Mouse (Mus musculus) liver, embryonic 11.5 days (tissue): Measurements from ENCODE around the gene Abl1. TPM values are rescaled to one million over a fixed set of nuclear protein-coding genes. Genes with fewer than 3 reads are reported as not detected.

Source experiments
- ATAC-seq: fragments of 200-750 bp; cut with Nextera tagmentation; replicated peaks from 2 replicates; pipeline ENCODE4 v1.8.0; 2017; ENCODE audit warnings: moderate number of reproducible peaks, mild to moderate bottlenecking, moderate TSS enrichment, moderate library complexity; ENCODE audit not compliant: low FRiP score
- DNase-seq: peaks from one replicate; pipeline ENCODE4 v3.0.0-alpha.2; 2017; ENCODE audit warnings: low spot score
- H3K27ac ChIP-seq: fragments of 300-500 bp; sonication (generic); 2 replicates; pipeline ENCODE4 v1.5.1; 2014; ENCODE audit warnings: mild to moderate bottlenecking, low read depth, low read length, control low read depth
- H3K27me3 ChIP-seq: fragments of 300-500 bp; sonication (generic); replicated peaks from 2 replicates; pipeline ENCODE4 v1.6.1; 2014; ENCODE audit warnings: low read length, mixed read lengths; ENCODE audit not compliant: control insufficient read depth, insufficient read depth
- H3K36me3 ChIP-seq: fragments of 300-500 bp; sonication (generic); 2 replicates; pipeline ENCODE4 v1.6.1; 2014; ENCODE audit warnings: mild to moderate bottlenecking, low read length, moderate library complexity, mixed read lengths; ENCODE audit not compliant: control insufficient read depth, insufficient read depth
- H3K4me1 ChIP-seq: fragments of 300-500 bp; sonication (generic); replicated peaks from 2 replicates; pipeline ENCODE4 v1.6.1; 2014; ENCODE audit warnings: low read length, mixed read lengths; ENCODE audit not compliant: control insufficient read depth, insufficient read depth
- H3K4me2 ChIP-seq: fragments of 300-500 bp; sonication (generic); 2 replicates; pipeline ENCODE4 v1.6.1; 2014; ENCODE audit warnings: mild to moderate bottlenecking, control low read depth, moderate library complexity
- H3K4me3 ChIP-seq: fragments of 300-500 bp; sonication (generic); 2 replicates; pipeline ENCODE4 v1.5.1; 2014; ENCODE audit warnings: low read depth, low read length, control low read depth
- H3K9ac ChIP-seq: fragments of 300-500 bp; sonication (generic); 2 replicates; pipeline ENCODE4 v1.6.1; 2014; ENCODE audit warnings: low read depth, low read length, control low read depth
- H3K9me3 ChIP-seq: fragments of 300-500 bp; sonication (generic); 2 replicates; pipeline ENCODE4 v1.6.1; 2016; ENCODE audit warnings: low read length, inconsistent platforms, mixed read lengths; ENCODE audit not compliant: control insufficient read depth
- WGBS: fragments of 180-500 bp; shearing (Covaris S2); extraction: QIAGEN DNeasy Blood & Tissue Kit; methylation state at CpG from one replicate; pipeline ENCODE4 v1.1.7; 2014; 5-methylcytosine and 5-hydroxymethylcytosine counted together
- polyA plus RNA-seq: library from polyadenylated mRNA; unstranded; fragments of >200 nt; fragmentation: Nextera tagmentation; extraction: Ambion mirVana; gene quantifications from 2 replicates; pipeline ENCODE4 v1.2.1, GENCODE M21; 2014

Abl1 gene
- polyA plus RNA-seq, 1 experiment from 2014 or later: 28.9 TPM

DNA sequence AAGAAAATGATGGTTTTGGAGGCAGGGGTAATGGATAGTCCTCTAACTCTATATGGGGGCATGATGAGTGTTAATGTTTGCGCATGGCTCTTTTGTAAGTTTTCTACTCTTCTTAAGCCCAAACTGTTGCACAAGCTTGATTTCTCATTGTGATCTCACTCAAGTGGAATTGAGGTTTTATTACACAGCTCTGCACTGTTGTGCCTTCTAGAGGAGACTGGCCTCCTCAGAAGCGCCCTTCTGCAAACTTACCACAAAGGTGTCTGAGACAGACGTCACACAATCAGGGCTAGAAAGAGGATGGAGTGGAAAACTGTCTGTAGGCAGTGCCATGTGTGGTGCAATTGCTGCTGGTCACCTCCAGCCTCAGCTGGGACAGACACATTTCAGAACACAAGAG, 88.3 kb downstream of the Abl1 start:
- H3K9ac ChIP-seq: no peak overlapping the region
- ATAC-seq: no peak
- DNase-seq: no peak
- H3K27ac ChIP-seq: no peak overlapping the region
- peaks cover 24% of the 10 kb centered on the region for H3K36me3 ChIP-seq
- no peaks in the 10 kb centered on the region for H3K9me3 ChIP-seq
- H3K4me3 ChIP-seq: no peak overlapping the region
- no peak overlapping the region for H3K4me2 ChIP-seq
- H3K27me3 ChIP-seq: no peaks in the 10 kb centered on the region
- peaks cover 3% of the 10 kb centered on the region; the same call in 1 of the 2 replicates for H3K4me1 ChIP-seq
- 94% methylated on average over 3 of the region's 3 CpGs for WGBS

DNA sequence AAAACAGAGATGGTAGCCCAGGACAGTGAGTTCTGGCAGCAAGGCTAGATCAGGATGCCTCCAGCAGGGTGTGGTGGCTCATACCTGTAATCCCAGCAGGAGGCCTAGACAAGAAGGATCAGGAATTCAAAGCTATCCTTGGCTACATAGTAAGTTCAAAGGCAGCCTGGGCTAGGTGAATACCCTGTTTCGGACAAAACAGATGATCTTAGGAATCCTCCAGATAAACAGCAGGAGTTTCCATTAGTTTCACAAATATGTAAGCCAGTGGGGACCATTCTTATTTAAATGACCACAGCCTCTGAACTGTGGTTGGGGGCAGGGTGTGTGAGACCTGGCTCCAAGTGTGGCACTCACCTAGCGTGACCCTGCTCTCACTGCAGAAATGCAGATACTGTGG, 91.1 kb downstream of the Abl1 start:
- DNase-seq: no peak
- peaks cover 39% of the 10 kb centered on the region for H3K36me3 ChIP-seq
- 92% methylated on average over 2 of the region's 2 CpGs for WGBS

DNA sequence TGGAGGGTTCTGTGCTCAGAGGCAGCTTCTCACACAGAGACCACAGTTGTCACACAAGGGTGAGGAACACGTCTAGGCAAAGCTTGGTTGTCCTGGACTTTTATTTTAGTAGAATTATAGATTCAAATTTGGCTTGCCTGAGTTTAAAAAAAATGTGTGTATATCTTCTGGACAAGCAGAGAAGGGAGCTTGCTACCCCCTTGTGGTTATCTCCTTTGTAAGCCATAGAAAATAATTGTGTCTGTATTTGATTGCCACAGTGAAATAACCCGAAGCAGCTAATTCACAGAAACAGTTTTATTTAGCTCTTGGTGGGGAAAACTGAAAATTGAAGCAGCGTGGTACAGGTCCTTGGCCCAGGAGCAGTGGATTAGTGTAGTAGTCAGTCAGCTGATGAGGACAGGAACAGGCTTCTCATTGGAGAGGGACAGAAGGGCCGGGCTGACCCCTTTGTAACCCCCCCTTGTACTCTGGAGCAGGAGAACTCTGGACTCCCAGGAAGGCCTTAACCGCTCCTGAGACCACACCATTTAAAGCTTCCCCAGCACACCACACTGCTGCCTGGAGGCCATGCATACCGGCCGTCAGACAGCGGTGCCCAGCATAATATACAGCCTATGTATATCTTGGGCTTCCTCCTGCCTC, 94.9 kb downstream of the Abl1 start:
- WGBS: 77% methylated on average over 8 of the region's 8 CpGs
- ATAC-seq (no peak), DNase-seq (no peak)

More for the DNA sequence above, 91.1 kb downstream of the Abl1 start:
- no peaks in the 10 kb centered on the region for H3K4me1 ChIP-seq
- H3K9ac ChIP-seq: no peak overlapping the region
- H3K4me2 ChIP-seq: no peak overlapping the region
- H3K27ac ChIP-seq: no peak overlapping the region
- H3K27me3 ChIP-seq: no peaks in the 10 kb centered on the region
- no peak for ATAC-seq
- H3K4me3 ChIP-seq: no peak overlapping the region
- H3K9me3 ChIP-seq: no peaks in the 10 kb centered on the region

DNA sequence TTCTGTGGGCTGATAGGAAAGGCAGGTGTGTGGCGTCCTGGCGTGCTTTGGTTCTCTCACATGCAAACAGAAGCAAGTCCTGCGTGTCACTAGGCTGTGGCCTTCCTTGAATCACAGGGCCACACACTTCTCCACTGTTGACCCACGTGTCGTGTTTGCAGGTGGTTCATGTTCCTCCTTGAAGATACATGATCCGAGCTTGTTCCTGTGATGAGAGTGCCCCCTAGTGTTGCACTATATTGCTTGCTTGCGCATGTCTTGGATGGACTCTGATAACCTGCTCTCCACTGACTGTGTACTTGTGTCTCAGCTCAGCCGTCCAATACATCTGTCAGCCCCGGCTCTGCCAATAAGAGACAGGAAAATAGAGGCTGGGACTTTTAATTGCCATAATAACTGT, 96.9 kb downstream of the Abl1 start:
- H3K27ac ChIP-seq: no peak overlapping the region
- ATAC-seq: peak; percentile 51; the same call in 1 of the 2 replicates
- H3K4me1 ChIP-seq: no peaks in the 10 kb centered on the region
- 49% methylated on average over 9 of the region's 9 CpGs for WGBS
- H3K4me2 ChIP-seq: no peak overlapping the region
- H3K9ac ChIP-seq: no peak overlapping the region
- peaks cover 44% of the 10 kb centered on the region for H3K36me3 ChIP-seq
- H3K9me3 ChIP-seq: no peaks in the 10 kb centered on the region
- H3K4me3 ChIP-seq: no peak overlapping the region
- peak; percentile 63 for DNase-seq
- no peaks in the 10 kb centered on the region for H3K27me3 ChIP-seq

More for the DNA sequence above, 94.9 kb downstream of the Abl1 start:
- Histone ChIP-seq H3K9me3 (no peaks in the 10 kb centered on the region), H3K4me3 (no peak overlapping the region), H3K27me3 (no peaks in the 10 kb centered on the region), H3K9ac (no peak overlapping the region), H3K36me3 (peaks cover 52% of the 10 kb centered on the region), H3K4me1 (no peaks in the 10 kb centered on the region), H3K4me2 (no peak overlapping the region), H3K27ac (no peak overlapping the region)

DNA sequence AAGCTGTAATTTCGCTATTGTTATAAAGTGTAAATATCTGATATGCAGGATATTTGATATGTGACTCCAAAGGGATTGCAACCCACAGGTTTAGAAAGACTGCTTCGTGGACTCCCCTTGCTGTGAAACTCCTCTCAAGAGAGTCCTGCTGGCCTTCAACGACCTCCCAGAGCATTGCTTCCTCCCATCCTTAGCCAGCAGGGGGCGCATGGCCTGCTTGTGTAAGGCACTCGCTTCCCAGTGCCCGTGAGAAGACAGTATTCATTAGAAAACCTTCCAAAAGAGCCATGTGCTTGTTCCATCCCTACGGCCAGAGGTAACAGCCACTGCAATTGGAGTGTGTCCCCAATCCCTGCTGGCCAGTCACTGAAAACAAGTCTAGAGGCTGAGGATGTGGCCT, 98.9 kb downstream of the Abl1 start:
- no peak overlapping the region for H3K4me3 ChIP-seq
- peaks cover 45% of the 10 kb centered on the region for H3K36me3 ChIP-seq
- no peak overlapping the region for H3K9ac ChIP-seq
- H3K27ac ChIP-seq: no peak overlapping the region
- 32% methylated on average over 7 of the region's 7 CpGs for WGBS
- DNase-seq (peak; percentile 66), ATAC-seq (no peak)
- no peaks in the 10 kb centered on the region for H3K27me3 ChIP-seq
- no peak overlapping the region for H3K4me2 ChIP-seq
- no peaks in the 10 kb centered on the region for H3K4me1 ChIP-seq
- no peaks in the 10 kb centered on the region for H3K9me3 ChIP-seq

DNA sequence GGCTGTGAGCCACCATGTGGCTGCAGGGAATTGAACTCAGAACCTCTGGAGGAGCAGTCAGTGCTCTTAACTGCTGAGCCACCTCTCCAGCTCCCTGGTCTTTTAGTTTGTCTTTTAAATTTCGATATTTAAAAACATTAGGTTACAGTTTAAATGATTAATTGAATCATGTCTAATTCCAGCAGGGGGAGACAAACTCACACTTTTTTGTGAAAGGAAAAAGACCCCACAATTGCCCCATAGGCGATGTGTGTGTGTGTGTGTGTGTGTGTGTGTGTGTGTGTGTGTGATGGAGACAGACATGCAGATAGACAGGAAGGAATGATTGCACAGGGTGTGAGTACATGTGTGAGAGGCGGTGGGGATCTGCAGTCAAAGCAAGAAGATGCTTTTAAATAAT, 100.1 kb downstream of the Abl1 start:
- no peak for ATAC-seq
- 85% methylated on average over 3 of the region's 3 CpGs for WGBS
- no peak overlapping the region for H3K4me3 ChIP-seq
- no peak overlapping the region for H3K9ac ChIP-seq
- no peak overlapping the region for H3K27ac ChIP-seq
- no peaks in the 10 kb centered on the region for H3K27me3 ChIP-seq
- H3K9me3 ChIP-seq: no peaks in the 10 kb centered on the region
- peaks cover 46% of the 10 kb centered on the region for H3K36me3 ChIP-seq
- no peaks in the 10 kb centered on the region for H3K4me1 ChIP-seq
- no peak for DNase-seq
- no peak overlapping the region for H3K4me2 ChIP-seq

DNA sequence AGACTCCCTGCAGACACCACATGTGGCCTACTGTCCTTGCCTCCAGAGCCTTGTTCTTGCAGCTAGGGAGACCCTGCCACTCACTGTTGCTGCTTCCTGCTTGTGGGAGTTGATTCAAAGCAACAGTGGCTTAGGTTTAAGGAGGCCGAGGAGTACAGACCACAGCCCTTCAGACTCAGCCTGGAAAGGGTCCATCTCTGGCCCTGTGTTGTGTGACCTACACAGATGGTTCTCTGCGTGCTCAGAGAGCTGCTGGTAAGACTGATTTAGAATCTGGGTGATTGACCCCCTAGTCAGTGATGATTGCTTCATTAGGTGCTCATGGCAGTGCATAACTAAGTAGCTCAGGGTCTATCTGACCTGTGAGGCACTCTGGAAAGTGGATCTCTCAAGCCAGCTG, 101.0 kb downstream of the Abl1 start:
- DNase-seq (no peak), ATAC-seq (no peak)
- H3K27ac ChIP-seq: no peak overlapping the region
- no peak overlapping the region for H3K4me2 ChIP-seq
- peaks cover 39% of the 10 kb centered on the region for H3K36me3 ChIP-seq
- H3K9me3 ChIP-seq: no peaks in the 10 kb centered on the region
- no peaks in the 10 kb centered on the region for H3K27me3 ChIP-seq
- H3K9ac ChIP-seq: no peak overlapping the region
- 83% methylated on average over 2 of the region's 2 CpGs for WGBS
- H3K4me3 ChIP-seq: no peak overlapping the region
- H3K4me1 ChIP-seq: no peaks in the 10 kb centered on the region

DNA sequence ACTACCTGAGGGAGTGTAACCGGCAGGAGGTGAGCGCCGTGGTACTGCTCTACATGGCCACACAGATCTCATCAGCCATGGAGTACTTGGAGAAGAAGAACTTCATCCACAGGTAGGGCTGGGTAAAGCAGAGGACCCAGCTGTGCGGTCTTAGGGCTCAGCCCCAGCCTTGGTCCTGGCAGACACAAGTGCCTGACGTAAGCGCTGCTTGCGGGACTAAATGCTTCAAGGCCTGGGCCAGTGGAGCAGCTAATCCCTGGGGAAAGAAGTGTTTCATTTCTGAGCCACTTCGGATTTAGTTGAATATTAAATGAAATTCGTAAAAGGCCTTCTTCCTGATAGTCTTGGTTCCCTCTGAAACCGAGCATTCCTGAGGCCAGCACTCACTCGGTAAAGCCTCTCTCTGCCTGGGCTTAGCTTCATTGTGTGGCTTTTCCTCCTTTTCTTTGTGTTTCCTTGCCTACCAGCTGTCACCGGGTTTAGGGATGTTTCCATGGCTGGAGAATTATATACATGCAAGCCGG, 102.6 kb downstream of the Abl1 start:
- Histone ChIP-seq H3K36me3 (peaks cover 37% of the 10 kb centered on the region), H3K4me3 (no peak overlapping the region), H3K27me3 (no peaks in the 10 kb centered on the region), H3K4me2 (no peak overlapping the region), H3K9ac (no peak overlapping the region), H3K4me1 (no peaks in the 10 kb centered on the region), H3K9me3 (no peaks in the 10 kb centered on the region), H3K27ac (no peak overlapping the region)
- ATAC-seq (no peak), DNase-seq (no peak)
- 91% methylated on average over 13 of the region's 13 CpGs for WGBS

DNA sequence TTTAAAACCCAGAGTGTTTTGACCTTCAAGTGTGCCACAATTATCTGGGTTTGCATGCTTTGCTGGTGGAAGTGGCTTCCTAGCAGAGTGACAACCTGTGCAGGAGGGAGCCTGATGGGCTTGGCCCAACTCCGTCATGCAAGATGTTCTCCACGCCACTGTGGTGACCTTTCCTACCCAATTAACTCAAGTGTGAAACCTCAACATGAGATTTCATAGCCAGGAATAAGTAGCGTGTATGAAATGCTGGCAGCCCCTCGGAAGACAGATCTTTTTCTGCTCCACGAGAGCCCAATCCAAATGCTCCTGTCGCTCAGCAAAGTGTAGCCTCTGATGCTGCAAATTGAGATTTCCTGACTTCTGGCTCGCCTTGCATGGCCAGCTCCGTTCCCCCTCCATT, 103.1 kb downstream of the Abl1 start:
- peaks cover 34% of the 10 kb centered on the region for H3K36me3 ChIP-seq
- no peak overlapping the region for H3K27ac ChIP-seq
- no peak overlapping the region for H3K9ac ChIP-seq
- H3K4me3 ChIP-seq: no peak overlapping the region
- DNase-seq: no peak
- H3K9me3 ChIP-seq: no peaks in the 10 kb centered on the region
- 86% methylated on average over 8 of the region's 8 CpGs for WGBS
- H3K4me1 ChIP-seq: no peaks in the 10 kb centered on the region
- H3K27me3 ChIP-seq: no peaks in the 10 kb centered on the region
- no peak for ATAC-seq
- H3K4me2 ChIP-seq: no peak overlapping the region
